27 mouse cellular contexts compared by ENCODE assay signal in genomic region chr9:105852778-105853065, GRCm38 (mm10). TPM values are rescaled to one million over a fixed set of nuclear protein-coding genes. Genes with fewer than 3 reads are reported as not detected.
"Had no signal": no experiment of that assay in that cellular context is flagged by ENCODE, and none has a peak within 500 bp of the region (broad histone marks: within the 10 kb centered on the region; RNA-seq: fewer than 3 reads in every experiment).

No protein-coding gene starts in this region.

- DNase-seq: heart, postnatal 4 days; kidney, adult 11 months; kidney, adult 18-20 months; kidney, adult 2 months; kidney, adult 8-10 months; kidney, adult 9 months; kidney, postnatal 10 days; kidney, postnatal 14 days; kidney, postnatal 25 days; kidney, postnatal 36 days; kidney, postnatal 4 days; layer of hippocampus, postnatal 36 days had no signal

- H3K9me3 ChIP-seq: heart, embryonic 12.5 days; heart, embryonic 13.5 days; heart, embryonic 15.5 days; hindbrain, embryonic 10.5 days; hindbrain, embryonic 12.5 days; hindbrain, embryonic 13.5 days; hindbrain, embryonic 15.5 days; intestine, embryonic 15.5 days; kidney, embryonic 15.5 days had no signal

- H3K4me1 ChIP-seq: hindbrain, embryonic 10.5 days; hindbrain, embryonic 12.5 days; hindbrain, embryonic 15.5 days; intestine, embryonic 15.5 days had no signal

- H3K36me3 ChIP-seq: heart, embryonic 12.5 days; heart, embryonic 13.5 days; heart, embryonic 15.5 days; hindbrain, embryonic 10.5 days; hindbrain, embryonic 12.5 days; hindbrain, embryonic 13.5 days; hindbrain, embryonic 15.5 days; intestine, embryonic 15.5 days; kidney, embryonic 15.5 days had no signal

- H3K27ac ChIP-seq: heart, embryonic 13.5 days; heart, embryonic 15.5 days; hindbrain, embryonic 10.5 days; hindbrain, embryonic 12.5 days; hindbrain, embryonic 13.5 days; hindbrain, embryonic 14.5 days; hindbrain, embryonic 15.5 days; hindbrain, postnatal 0 days; intestine, embryonic 15.5 days; kidney, embryonic 15.5 days; kidney, postnatal 0 days; layer of hippocampus, adult 2 months; left cerebral cortex, adult 2 months had no signal

- H3K27me3 ChIP-seq: hindbrain, embryonic 12.5 days; hindbrain, embryonic 13.5 days; hindbrain, embryonic 15.5 days; intestine, embryonic 15.5 days; kidney, embryonic 15.5 days had no signal

- H3K4me3 ChIP-seq: heart, embryonic 12.5 days; heart, embryonic 13.5 days; heart, embryonic 15.5 days; hindbrain, embryonic 10.5 days; hindbrain, embryonic 12.5 days; hindbrain, embryonic 13.5 days; hindbrain, embryonic 15.5 days; intestine, embryonic 15.5 days; kidney, embryonic 15.5 days; layer of hippocampus, adult 2 months; left cerebral cortex, adult 2 months had no signal

RNA-seq across cellular contexts. Expression of gene Col6a6, which starts 24.8 kb away (rescaled TPM):
- total RNA-seq: hematopoietic stem cell, adult 5-6 weeks had no signal
